Mouse (Mus musculus): ENCODE measurements around the gene BC005624. TPM values are rescaled to one million over a fixed set of nuclear protein-coding genes. Genes with fewer than 3 reads are reported as not detected.

The BC005624 gene
- polyA plus RNA-seq (2017; shearing (Covaris generic)): 64.4 TPM

DNA sequence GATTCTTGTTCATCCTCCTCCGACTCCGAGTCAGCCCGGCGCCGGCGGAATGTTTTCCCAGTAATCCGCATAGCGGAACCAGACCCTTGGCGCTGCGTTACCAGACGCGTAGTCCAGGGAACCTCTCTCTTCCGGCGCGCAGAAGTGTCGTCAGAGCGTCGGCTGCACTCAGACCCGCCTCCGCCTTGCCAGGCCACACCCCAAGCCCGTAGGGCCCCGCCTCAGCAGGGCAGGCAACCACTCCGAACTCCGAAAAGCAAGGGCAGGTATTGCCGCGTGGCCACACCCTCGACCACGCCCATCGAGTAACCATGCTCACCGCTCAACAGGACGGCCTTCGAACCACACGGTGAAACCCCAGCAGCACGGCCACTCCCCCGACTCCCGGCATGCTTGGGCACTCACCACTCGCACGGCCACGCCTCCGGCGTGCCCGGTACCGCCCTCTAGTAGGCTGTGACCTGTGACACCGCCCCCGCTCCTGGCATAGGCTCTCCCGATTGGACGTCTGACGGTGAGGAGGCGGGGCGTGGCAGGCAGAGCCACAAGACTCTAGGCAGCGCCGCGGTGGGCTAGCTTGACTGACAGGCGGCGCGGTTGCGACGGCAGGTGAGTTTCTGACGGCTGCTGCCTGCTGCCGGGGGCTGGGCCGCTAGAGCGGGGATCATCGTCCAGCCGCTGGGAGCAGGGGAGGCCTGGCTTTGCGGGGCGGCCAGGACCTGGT, at the start of gene BC005624, which contains the start of gene Usp20:
Gene BC005624 (minus strand): TSS at position 412 of the 724 bp plus-strand sequence.
Gene Usp20 (plus strand): TSS at position 490 of the 724 bp plus-strand sequence.

GRCm38 (mm10) chr2:30967352-30968327, 14.4 kb downstream of the BC005624 start, which contains the start of gene Tor1a:
Tor1a (minus strand) TSS chr2:30967933.

DNA sequence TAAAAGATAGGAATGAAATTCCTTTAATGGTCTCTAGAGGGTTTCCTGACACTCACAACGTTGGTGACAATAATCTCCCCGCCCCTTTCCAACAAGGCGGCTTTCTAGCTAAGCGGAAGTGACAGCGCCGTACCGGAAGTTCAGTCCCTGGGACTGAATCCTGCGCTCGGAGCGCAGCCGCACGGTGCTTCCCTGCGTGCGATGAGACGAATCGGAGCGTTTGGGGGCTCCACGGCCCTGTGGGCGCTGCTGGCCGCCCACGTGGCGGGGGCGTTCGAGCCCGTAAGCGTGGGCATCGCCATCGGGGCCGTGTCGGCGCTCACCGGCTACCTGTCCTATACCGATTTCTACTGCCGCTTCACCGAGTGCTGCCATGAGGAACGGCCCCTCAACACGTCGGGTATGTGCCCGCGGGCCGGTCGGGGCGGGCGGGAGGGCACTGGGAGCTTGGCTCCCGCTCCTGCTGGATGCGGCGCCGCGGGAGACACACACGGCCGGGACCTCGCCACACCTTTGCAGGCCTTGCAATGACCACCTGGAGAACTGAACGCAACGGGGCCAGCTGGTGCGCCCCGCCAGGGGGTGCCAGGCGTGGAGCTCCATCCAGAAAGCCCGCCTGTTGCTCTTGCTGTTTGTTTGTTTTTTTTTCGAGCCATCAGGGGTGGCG, 29.0 kb downstream of the BC005624 start, which contains the start of gene Tor1b:
Gene Tor1b (plus strand): TSS at position 136 of the 667 bp plus-strand sequence.

GRCm38 (mm10) chr2:30929483-30930045, 52.4 kb downstream of the BC005624 start, which contains the start of gene Ptges:
Ptges (minus strand) TSS chr2:30929863.

Other genes starting within 250 kb of the BC005624 start
- gene 1700001O22Rik, start 178.5 kb downstream of the BC005624 start, polyA plus RNA-seq (2017; shearing (Covaris generic)): not detected
- 25.7 TPM for gene Ntmt1, start 174.4 kb downstream of the BC005624 start, polyA plus RNA-seq (2017; shearing (Covaris generic))
- gene Asb6, start 151.9 kb downstream of the BC005624 start, polyA plus RNA-seq (2017; shearing (Covaris generic)): 64.4 TPM
- gene Prrx2, start 147.2 kb downstream of the BC005624 start, polyA plus RNA-seq (2017; shearing (Covaris generic)): not detected
- not detected for gene Ptges, start 52.3 kb downstream of the BC005624 start, polyA plus RNA-seq (2017; shearing (Covaris generic))
- gene Tor1b, start 29.2 kb downstream of the BC005624 start, polyA plus RNA-seq (2017; shearing (Covaris generic)): 28.1 TPM
- gene Tor1a, start 14.3 kb downstream of the BC005624 start, polyA plus RNA-seq (2017; shearing (Covaris generic)): 81.3 TPM
- gene Usp20, start 78 bp upstream of the BC005624 start, polyA plus RNA-seq (2017; shearing (Covaris generic)): 18.8 TPM
- gene Fnbp1, start 159.8 kb upstream of the BC005624 start, polyA plus RNA-seq (2017; shearing (Covaris generic)): 77.6 TPM
- gene Gpr107, start 170.1 kb upstream of the BC005624 start, polyA plus RNA-seq (2017; shearing (Covaris generic)): 31.5 TPM

Measured in naive thymus-derived CD4-positive, alpha-beta T cell, adult 5 months (primary cell).